2 mouse cellular contexts compared by ENCODE assay signal in the genomic region with DNA sequence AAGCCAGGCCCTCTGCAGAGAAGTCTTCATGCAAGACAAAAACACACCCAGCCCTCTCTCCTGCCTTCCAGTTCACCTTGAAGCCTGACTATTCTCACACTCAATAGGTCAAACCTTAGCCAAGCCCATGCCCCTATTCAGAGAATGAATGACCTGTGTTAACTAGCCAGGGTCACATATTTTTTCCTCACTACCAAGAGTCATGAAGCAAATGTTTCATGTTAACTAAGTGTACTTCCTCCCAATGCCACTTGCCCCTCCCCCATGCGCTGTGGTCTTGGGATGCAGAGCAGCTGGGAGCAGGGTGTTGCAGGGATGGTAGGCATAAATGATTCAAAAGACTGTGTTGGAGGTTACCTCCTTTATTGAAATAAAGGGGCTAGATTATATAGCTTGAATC. TPM values are rescaled to one million over a fixed set of nuclear protein-coding genes. Genes with fewer than 3 reads are reported as not detected.
"Had no signal": no experiment of that assay in that cellular context is flagged by ENCODE, and none has a peak within 500 bp of the region (broad histone marks: within the 10 kb centered on the region; RNA-seq: fewer than 3 reads in every experiment).

No protein-coding gene starts in this region.

RNA-seq across cellular contexts. Expression of a gene that starts 2.0 kb away (rescaled TPM):
- polyA plus RNA-seq: liver, embryonic 11.5 days had no signal

RNA-seq across cellular contexts. Expression of a gene that starts 52.8 kb away (rescaled TPM):
- polyA plus RNA-seq: hindbrain, embryonic 10.5 days had no signal
